Mouse (Mus musculus) neural tube, postnatal 0 days (tissue): Measurements from ENCODE around the gene Btbd35f2. TPM values are rescaled to one million over a fixed set of nuclear protein-coding genes. Genes with fewer than 3 reads are reported as not detected.

Experiments used
- polyA plus RNA-seq: library from polyadenylated mRNA; unstranded; fragments of >200 nt; fragmentation: Nextera tagmentation; extraction: Ambion mirVana; gene quantifications from 2 replicates; pipeline ENCODE4 v1.2.1, GENCODE M21; 2015

Gene Btbd35f2
- polyA plus RNA-seq: not detected in 2 replicates

DNA sequence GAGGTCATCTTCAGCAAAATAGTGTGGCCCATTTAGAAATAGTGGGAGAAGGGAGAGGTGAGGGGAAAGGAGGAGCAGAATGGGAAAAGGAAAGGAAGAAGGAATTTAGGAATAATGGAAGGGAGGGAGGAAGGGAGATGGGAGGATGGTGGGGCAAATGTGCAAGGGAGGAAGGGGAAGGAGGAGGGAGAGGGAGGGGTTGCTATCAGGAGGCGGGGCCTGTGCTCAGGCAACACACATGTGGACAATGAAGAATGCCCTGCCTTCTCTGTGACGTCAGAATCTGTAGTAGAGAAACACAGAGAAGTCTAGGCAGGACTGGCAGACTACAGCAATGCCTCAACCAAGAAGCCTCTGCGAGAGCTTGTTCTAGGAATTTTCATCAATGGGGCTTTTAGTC lies at the start of gene Btbd35f2:
Gene Btbd35f2 (plus strand): TSS at position 301 of the 400 bp plus-strand sequence.

Other genes starting within 250 kb of the Btbd35f2 start
- not detected in 2 replicates for gene Btbd35f22, start 230.6 kb upstream of the Btbd35f2 start, polyA plus RNA-seq